Mouse (Mus musculus) lung, adult 2 months (tissue): ENCODE measurements around the gene Ifitm6.

ENCODE experiments used
- CTCF ChIP-seq: fragments of 200-500 bp; IDR thresholded peaks from 2 replicates; pipeline ENCODE4 v1.5.1; 2011; ENCODE audit warnings: mild to moderate bottlenecking, low read length, control low read depth; ENCODE audit not compliant: insufficient read depth
- POLR2A ChIP-seq: fragments of 200-500 bp; IDR thresholded peaks from 2 replicates; pipeline ENCODE4 v1.6.1; 2011; ENCODE audit warnings: low read depth, mild to moderate bottlenecking, control low read depth, low read length, borderline replicate concordance; ENCODE audit errors: extremely low read depth

DNA sequence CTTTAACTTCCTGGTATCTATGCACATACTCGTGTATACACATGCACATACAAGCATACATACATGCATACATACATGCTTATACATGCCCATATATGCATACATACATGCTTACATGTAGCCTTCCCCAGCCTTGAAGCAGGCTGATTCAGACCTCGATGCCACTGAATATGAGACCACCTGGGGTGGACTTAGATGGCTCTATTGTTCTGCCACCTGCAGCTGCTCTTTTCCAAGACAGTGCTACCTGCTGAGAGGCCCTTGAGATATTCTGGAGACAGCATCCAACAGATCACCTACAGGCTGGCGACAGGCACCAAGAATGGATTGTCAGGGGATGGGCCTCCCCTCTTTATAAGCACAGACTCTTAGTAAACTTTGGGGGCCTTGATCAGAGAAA lies 12.7 kb upstream of the Ifitm6 start:
- TF ChIP-seq POLR2A (no peak), CTCF (no peak)
